Mouse (Mus musculus) kidney, adult 2 months (tissue): ENCODE results near the gene Bnc1. TPM values are rescaled to one million over a fixed set of nuclear protein-coding genes. Genes with fewer than 3 reads are reported as not detected.

Experiments used
- DNase-seq: peaks from one replicate; pipeline ENCODE4 v3.0.0; 2021
- H3K27ac ChIP-seq: fragments of 200-500 bp; 2 replicates; pipeline ENCODE4 v1.5.1; 2012; ENCODE audit warnings: low read depth, low read length, control low read depth, inconsistent platforms; ENCODE audit not compliant: insufficient read depth
- H3K27me3 ChIP-seq: fragments of 200-500 bp; replicated peaks from 2 replicates; pipeline ENCODE4 v1.6.1; 2012; ENCODE audit warnings: mild to moderate bottlenecking, moderate library complexity, low read length, inconsistent platforms; ENCODE audit not compliant: control insufficient read depth, insufficient read depth
- H3K36me3 ChIP-seq: fragments of 200-500 bp; 2 replicates; pipeline ENCODE4 v1.6.1; 2012; ENCODE audit warnings: mild to moderate bottlenecking, moderate library complexity, low read length, inconsistent platforms; ENCODE audit not compliant: control insufficient read depth, insufficient read depth
- H3K4me1 ChIP-seq: fragments of 200-500 bp; 2 replicates; pipeline ENCODE4 v1.6.1; 2011; ENCODE audit warnings: low read length; ENCODE audit not compliant: control insufficient read depth, insufficient read depth
- H3K4me3 ChIP-seq: fragments of 200-500 bp; 2 replicates; pipeline ENCODE4 v1.5.1; 2011; ENCODE audit warnings: mild to moderate bottlenecking, low read depth, low read length, control low read depth; ENCODE audit not compliant: insufficient read depth
- CTCF ChIP-seq: fragments of 200-500 bp; conservative IDR thresholded peaks from 2 replicates; pipeline ENCODE4 v1.5.1; 2011; ENCODE audit warnings: low read depth, mild to moderate bottlenecking, control low read depth, low read length, moderate library complexity, mixed read lengths; ENCODE audit not compliant: insufficient read depth, insufficient read length
- POLR2A ChIP-seq: fragments of 200-500 bp; IDR thresholded peaks from one replicate; pipeline ENCODE4 v1.6.1; 2011; ENCODE audit warnings: low read depth, low read length, control low read depth
- WGBS: fragments of 180-500 bp; shearing (Covaris S2); methylation state at CpG from one replicate; pipeline ENCODE4 v1.1.7; 2018; 5-methylcytosine and 5-hydroxymethylcytosine counted together
- polyA plus RNA-seq: library from polyadenylated mRNA; depleted of rRNA; stranded (reverse); fragments of >200 nt; gene quantifications from 2 replicates; pipeline ENCODE4 v1.2.3, GENCODE M21; 2012

The Bnc1 gene
- polyA plus RNA-seq, 1 experiment, result 0.11 TPM

DNA sequence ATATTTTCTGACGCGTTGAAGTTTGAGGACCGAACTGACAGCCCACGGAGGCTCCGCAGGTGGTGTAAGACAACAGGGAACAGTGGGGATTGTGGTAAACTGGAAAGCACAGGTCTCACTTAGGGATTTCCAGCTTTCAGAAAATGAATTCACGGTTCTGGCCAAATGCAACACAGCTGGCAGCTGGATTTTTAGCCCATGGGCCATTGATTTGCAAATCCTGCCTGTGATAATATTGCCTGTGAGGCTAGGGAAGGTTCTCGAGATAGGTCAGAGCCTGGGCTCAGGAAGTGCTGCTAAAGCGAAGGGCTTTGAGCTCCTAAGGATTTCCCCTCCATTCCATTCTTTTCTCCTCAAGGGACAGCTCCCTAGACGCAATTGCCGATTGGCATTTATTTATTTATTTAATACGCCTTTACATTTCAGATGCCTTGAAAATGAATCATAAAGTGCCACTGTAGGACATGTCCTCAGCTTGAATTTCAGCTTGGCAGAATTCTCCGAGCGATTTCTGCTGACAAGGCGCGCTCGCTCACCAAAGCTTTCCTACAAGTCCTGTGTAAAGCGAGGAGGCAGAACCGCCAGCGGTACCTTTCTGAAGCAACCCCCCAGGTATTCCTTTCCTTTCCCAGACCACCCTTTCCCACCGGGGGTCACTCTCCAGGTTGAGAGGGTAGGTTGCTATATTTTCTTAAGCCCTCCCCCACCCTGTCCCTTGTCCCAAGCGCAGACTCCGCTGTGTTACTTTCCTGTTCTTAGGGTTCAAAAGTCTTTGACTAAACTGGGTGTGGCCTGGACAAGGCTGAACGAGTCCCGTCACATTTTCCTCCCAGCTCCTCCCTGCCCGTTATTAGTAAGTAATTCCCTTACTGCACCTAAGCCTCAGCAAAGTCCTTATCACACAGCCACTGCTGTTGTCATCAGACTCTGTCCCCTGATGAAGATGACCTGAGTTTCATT, 24.9 kb upstream of the Bnc1 start:
- no peaks in the 10 kb centered on the region; the same call in 1 of the 2 replicates for H3K27me3 ChIP-seq
- peaks cover 4% of the 10 kb centered on the region; the same call in 1 of the 2 replicates for H3K4me1 ChIP-seq
- H3K27ac ChIP-seq, result no peak overlapping the region
- DNase-seq, result peak; percentile 67
- H3K36me3 ChIP-seq, result no peaks in the 10 kb centered on the region
- WGBS, result 10% methylated on average over 25 of the region's 25 CpGs
- peak overlapping the region; percentile 47 for H3K4me3 ChIP-seq
- TF ChIP-seq CTCF, result no peak
- no peak for TF ChIP-seq POLR2A

DNA sequence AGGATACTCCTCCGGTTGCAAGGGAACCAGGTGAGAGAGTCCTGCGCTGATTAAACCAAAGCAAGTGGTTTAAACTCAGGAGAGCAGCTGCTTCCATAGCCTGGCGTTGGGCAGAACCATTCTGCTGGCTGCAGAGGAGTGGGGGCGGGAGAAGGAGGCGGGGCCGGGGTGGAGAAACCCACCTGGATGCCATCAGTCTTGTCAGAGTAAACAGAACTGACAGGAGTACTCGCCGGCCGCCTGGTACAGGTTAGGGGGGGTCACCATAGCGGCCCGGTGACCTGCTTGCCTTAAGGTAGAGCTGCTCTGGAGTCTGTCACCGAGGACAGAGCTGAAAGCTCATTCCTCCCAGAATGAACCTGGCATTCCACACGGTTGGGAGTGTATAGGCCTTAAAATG, 20.4 kb upstream of the Bnc1 start:
- no peak for DNase-seq
- Histone ChIP-seq H3K4me1 (peaks cover 3% of the 10 kb centered on the region; the same call in 1 of the 2 replicates), H3K27me3 (no peaks in the 10 kb centered on the region; the same call in 1 of the 2 replicates), H3K36me3 (no peaks in the 10 kb centered on the region), H3K4me3 (no peak overlapping the region), H3K27ac (no peak overlapping the region)
- 19% methylated on average over 13 of the region's 13 CpGs for WGBS
- TF ChIP-seq POLR2A (no peak), CTCF (no peak)

- no peak overlapping the region for H3K27ac ChIP-seq
- no peaks in the 10 kb centered on the region for H3K36me3 ChIP-seq
- H3K4me1 ChIP-seq, result no peaks in the 10 kb centered on the region
- H3K4me3 ChIP-seq, result no peak overlapping the region
- WGBS, result 61% methylated on average over 19 of the region's 19 CpGs
- TF ChIP-seq POLR2A, result no peak
- TF ChIP-seq CTCF, result no peak
- no peaks in the 10 kb centered on the region; the same call in 1 of the 2 replicates for H3K27me3 ChIP-seq
- DNase-seq, result no peak
Measured at GRCm38 (mm10) chr7:82011534-82012401, 19.7 kb upstream of the Bnc1 start.

DNA sequence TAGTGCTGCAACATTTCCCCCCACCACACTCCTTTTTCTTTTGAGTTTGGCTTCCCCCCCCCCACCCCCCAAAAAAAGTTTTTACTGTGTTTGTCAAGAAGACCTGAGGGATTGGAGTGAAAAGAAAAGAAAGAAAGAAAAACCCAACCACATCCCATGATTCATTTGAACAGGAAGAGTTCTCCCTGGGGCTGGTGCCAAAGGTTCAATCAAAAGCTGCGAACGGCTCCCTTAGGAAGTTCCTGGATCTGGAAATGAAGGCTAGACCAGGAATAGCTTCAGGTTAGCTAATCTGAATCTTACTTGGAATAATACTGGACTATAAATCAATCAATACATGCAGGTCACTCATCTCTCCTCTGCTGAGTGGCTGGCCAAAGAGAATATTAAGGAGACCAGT, 15.1 kb upstream of the Bnc1 start:
- H3K36me3 ChIP-seq, result no peaks in the 10 kb centered on the region
- DNase-seq, result no peak
- no peak overlapping the region for H3K4me3 ChIP-seq
- no peak overlapping the region for H3K27ac ChIP-seq
- H3K4me1 ChIP-seq, result no peaks in the 10 kb centered on the region
- 57% methylated on average over 2 of the region's 2 CpGs for WGBS
- no peak for TF ChIP-seq CTCF
- H3K27me3 ChIP-seq, result no peaks in the 10 kb centered on the region

- no peaks in the 10 kb centered on the region for H3K27me3 ChIP-seq
- 77% methylated on average over 2 of the region's 2 CpGs for WGBS
- no peak overlapping the region for H3K4me3 ChIP-seq
- no peak overlapping the region for H3K27ac ChIP-seq
- DNase-seq, result no peak
- no peak for TF ChIP-seq CTCF
- TF ChIP-seq POLR2A, result no peak
- H3K4me1 ChIP-seq, result no peaks in the 10 kb centered on the region
- no peaks in the 10 kb centered on the region for H3K36me3 ChIP-seq
Measured at GRCm38 (mm10) chr7:82004228-82004627, 12.1 kb upstream of the Bnc1 start.

DNA sequence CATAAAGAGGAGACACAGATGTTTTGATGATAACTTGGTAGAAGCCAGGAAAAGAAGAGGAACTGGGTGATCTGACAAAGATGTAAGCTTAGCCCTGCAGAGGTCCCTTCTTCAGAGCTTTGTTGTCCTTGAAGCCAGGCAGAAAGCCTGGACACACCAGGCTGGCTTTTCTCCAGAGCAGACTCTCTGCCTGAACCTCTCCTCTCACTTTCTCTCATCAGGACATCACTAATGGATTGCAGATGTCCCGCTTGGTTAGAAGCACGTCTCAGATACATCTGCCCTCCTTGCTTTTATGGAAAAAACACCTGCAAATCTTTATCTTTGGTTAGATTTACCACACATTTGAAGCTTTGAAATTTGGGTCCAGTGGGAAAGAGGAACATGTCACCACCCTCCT, 7.7 kb upstream of the Bnc1 start:
- no peaks in the 10 kb centered on the region for H3K36me3 ChIP-seq
- H3K27me3 ChIP-seq, result no peaks in the 10 kb centered on the region; the same call in 1 of the 2 replicates
- no peak overlapping the region for H3K27ac ChIP-seq
- no peak overlapping the region for H3K4me3 ChIP-seq
- no peak for TF ChIP-seq CTCF
- TF ChIP-seq POLR2A, result no peak
- H3K4me1 ChIP-seq, result no peaks in the 10 kb centered on the region
- 58% methylated on average over 2 of the region's 2 CpGs for WGBS
- no peak for DNase-seq
